In the genomic region with DNA sequence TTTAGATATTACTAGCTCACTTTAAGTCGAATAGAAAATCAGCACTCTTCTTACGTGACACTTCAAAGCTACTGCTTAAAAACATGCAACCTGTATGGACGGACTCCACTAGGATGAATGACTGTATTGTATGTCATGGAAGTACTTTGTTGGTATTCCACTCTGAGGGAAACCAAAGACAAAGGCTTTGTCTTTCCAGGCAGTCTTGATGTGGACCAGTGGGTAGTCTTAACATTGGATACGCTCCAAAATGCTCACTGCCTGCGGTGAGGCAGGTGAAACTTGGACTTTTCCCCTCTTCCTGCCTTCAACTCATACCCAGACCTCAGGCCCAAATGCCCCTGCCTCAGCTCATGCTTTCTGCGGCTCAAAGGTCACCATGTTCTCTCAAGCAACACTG, we compare ENCODE assay signal across 27 mouse cellular contexts. TPM values are rescaled to one million over a fixed set of nuclear protein-coding genes. Genes with fewer than 3 reads are reported as not detected.
DNase-seq lines count a peak whose midpoint lies in the region; ATAC-seq and TF ChIP-seq lines count a peak whose summit lies in the region.
"Had no signal": no experiment of that assay in that cellular context is flagged by ENCODE, and none has a peak within 500 bp of the region (broad histone marks: within the 10 kb centered on the region; RNA-seq: fewer than 3 reads in every experiment).

No protein-coding gene starts in this region.

- no peak overlapping the region for H3K4me3 ChIP-seq in intestine, postnatal 0 days (ENCODE audit: low read depth, low read length)
- no peak overlapping the region for H3K4me3 ChIP-seq in intestine, embryonic 15.5 days (replicated peaks)
- H3K4me3 ChIP-seq in lung, embryonic 14.5 days (ENCODE audit: low read depth, low read length) = no peak overlapping the region
- no peak overlapping the region for H3K4me3 ChIP-seq in brown adipose tissue, adult 24 weeks (ENCODE audit: insufficient read depth, low read depth, low read length)
- no peak overlapping the region for H3K4me3 ChIP-seq in embryonic facial prominence, embryonic 14.5 days (ENCODE audit: low read depth, low read length)
- H3K4me3 ChIP-seq: embryonic facial prominence, embryonic 13.5 days; forebrain, embryonic 10.5 days; forebrain, embryonic 13.5 days; heart, embryonic 12.5 days; heart, embryonic 15.5 days; hindbrain, embryonic 10.5 days; hindbrain, embryonic 13.5 days had no signal

- no peaks in the 10 kb centered on the region for H3K27me3 ChIP-seq in intestine, postnatal 0 days (replicated peaks; ENCODE audit: control insufficient read depth, insufficient read depth, low read length)
- no peaks in the 10 kb centered on the region for H3K27me3 ChIP-seq in intestine, embryonic 15.5 days (replicated peaks)
- H3K27me3 ChIP-seq in lung, embryonic 14.5 days (ENCODE audit: insufficient read depth, low read length) = no peaks in the 10 kb centered on the region
- H3K27me3 ChIP-seq in embryonic facial prominence, embryonic 14.5 days (replicated peaks; ENCODE audit: control insufficient read depth, insufficient read depth, low read length) = no peaks in the 10 kb centered on the region
- H3K27me3 ChIP-seq: embryonic facial prominence, embryonic 13.5 days; forebrain, embryonic 13.5 days; heart, embryonic 12.5 days; heart, embryonic 15.5 days; hindbrain, embryonic 13.5 days had no signal

- no peaks in the 10 kb centered on the region for H3K36me3 ChIP-seq in intestine, postnatal 0 days (ENCODE audit: control insufficient read depth, insufficient read depth)
- no peaks in the 10 kb centered on the region for H3K36me3 ChIP-seq in intestine, embryonic 15.5 days
- H3K36me3 ChIP-seq in lung, embryonic 14.5 days (ENCODE audit: insufficient read depth) = no peaks in the 10 kb centered on the region
- H3K36me3 ChIP-seq in embryonic facial prominence, embryonic 14.5 days (ENCODE audit: control insufficient read depth, insufficient read depth, low read length) = no peaks in the 10 kb centered on the region
- H3K36me3 ChIP-seq: embryonic facial prominence, embryonic 13.5 days; forebrain, embryonic 10.5 days; heart, embryonic 12.5 days; heart, embryonic 15.5 days; hindbrain, embryonic 10.5 days; hindbrain, embryonic 13.5 days had no signal

- no peaks in the 10 kb centered on the region for H3K9me3 ChIP-seq in intestine, postnatal 0 days (ENCODE audit: control insufficient read depth)
- H3K9me3 ChIP-seq in intestine, embryonic 15.5 days = no peaks in the 10 kb centered on the region
- H3K9me3 ChIP-seq in lung, embryonic 14.5 days (ENCODE audit: low read depth, low read length) = no peaks in the 10 kb centered on the region
- no peaks in the 10 kb centered on the region for H3K9me3 ChIP-seq in embryonic facial prominence, embryonic 14.5 days (ENCODE audit: control insufficient read depth, low read length)
- H3K9me3 ChIP-seq: embryonic facial prominence, embryonic 13.5 days; forebrain, embryonic 10.5 days; forebrain, embryonic 13.5 days; heart, embryonic 12.5 days; heart, embryonic 15.5 days; hindbrain, embryonic 10.5 days; hindbrain, embryonic 13.5 days had no signal

- ATAC-seq in intestine, postnatal 0 days = peak; percentile 38; the same call in 1 of the 2 replicates
- ATAC-seq in intestine, embryonic 15.5 days = no peak
- ATAC-seq in lung, embryonic 14.5 days (ENCODE audit: insufficient read depth) = no peak
- peak; percentile 62; the same call in 1 of the 2 replicates for ATAC-seq in embryonic facial prominence, embryonic 14.5 days (ENCODE audit: low read depth)
- ATAC-seq: activated CD4-positive, CD25-positive, alpha-beta regulatory T cell, adult 4 months; forebrain, embryonic 13.5 days; forebrain, embryonic 16.5 days; hindbrain, embryonic 16.5 days had no signal

- H3K4me1 ChIP-seq in intestine, postnatal 0 days (replicated peaks; ENCODE audit: control insufficient read depth, insufficient read depth, low read length) = peaks cover 5% of the 10 kb centered on the region; the same call in 1 of the 2 replicates
- no peaks in the 10 kb centered on the region for H3K4me1 ChIP-seq in intestine, embryonic 15.5 days (replicated peaks)
- H3K4me1 ChIP-seq in lung, embryonic 14.5 days (ENCODE audit: insufficient read depth) = no peaks in the 10 kb centered on the region
- H3K4me1 ChIP-seq in brown adipose tissue, adult 24 weeks (ENCODE audit: control insufficient read depth, insufficient read depth, insufficient read length, low read length) = peaks cover 15% of the 10 kb centered on the region
- no peaks in the 10 kb centered on the region for H3K4me1 ChIP-seq in embryonic facial prominence, embryonic 14.5 days (ENCODE audit: control insufficient read depth, insufficient read depth, low read length)
- H3K4me1 ChIP-seq: forebrain, embryonic 10.5 days; forebrain, embryonic 13.5 days; heart, embryonic 12.5 days; heart, embryonic 15.5 days; hindbrain, embryonic 13.5 days had no signal

- no peak overlapping the region for H3K27ac ChIP-seq in intestine, postnatal 0 days (ENCODE audit: low read depth, low read length)
- H3K27ac ChIP-seq in intestine, embryonic 15.5 days = no peak overlapping the region
- no peak overlapping the region for H3K27ac ChIP-seq in lung, embryonic 14.5 days (ENCODE audit: low read depth)
- H3K27ac ChIP-seq in brown adipose tissue, adult 24 weeks (replicated peaks; ENCODE audit: low read depth, low read length) = peak overlapping the region; percentile 19; the same call in 1 of the 2 replicates
- H3K27ac ChIP-seq in embryonic facial prominence, embryonic 14.5 days (replicated peaks; ENCODE audit: low read depth, low read length) = no peak overlapping the region
- H3K27ac ChIP-seq: embryonic facial prominence, embryonic 13.5 days; forebrain, embryonic 10.5 days; forebrain, embryonic 13.5 days; heart, embryonic 15.5 days; hindbrain, embryonic 10.5 days; hindbrain, embryonic 13.5 days had no signal

- H3K9ac ChIP-seq in intestine, postnatal 0 days (ENCODE audit: low read depth, low read length) = no peak overlapping the region
- no peak overlapping the region for H3K9ac ChIP-seq in intestine, embryonic 15.5 days
- no peak overlapping the region for H3K9ac ChIP-seq in lung, embryonic 14.5 days
- no peak overlapping the region for H3K9ac ChIP-seq in embryonic facial prominence, embryonic 14.5 days (ENCODE audit: low read depth, low read length)
- H3K9ac ChIP-seq: embryonic facial prominence, embryonic 13.5 days; forebrain, embryonic 13.5 days; heart, embryonic 12.5 days; heart, embryonic 15.5 days; hindbrain, embryonic 13.5 days had no signal

- no peak overlapping the region for H3K4me2 ChIP-seq in intestine, postnatal 0 days (replicated peaks; ENCODE audit: low read depth)
- H3K4me2 ChIP-seq in intestine, embryonic 15.5 days (replicated peaks) = no peak overlapping the region
- no peak overlapping the region for H3K4me2 ChIP-seq in lung, embryonic 14.5 days
- H3K4me2 ChIP-seq in embryonic facial prominence, embryonic 14.5 days (ENCODE audit: low read depth, low read length) = no peak overlapping the region
- H3K4me2 ChIP-seq: embryonic facial prominence, embryonic 13.5 days; forebrain, embryonic 13.5 days; heart, embryonic 12.5 days; heart, embryonic 15.5 days; hindbrain, embryonic 13.5 days had no signal

- DNase-seq in lung, embryonic 14.5 days = peak; percentile 39
- no peak for DNase-seq in lung, postnatal 25 days (ENCODE audit: low spot score)
- DNase-seq in embryonic facial prominence, embryonic 14.5 days (ENCODE audit: low spot score) = peak; percentile 34
- no peak for DNase-seq in B cell, adult 2 months
- DNase-seq in urinary bladder, postnatal 10 days (ENCODE audit: low spot score) = no peak
- DNase-seq: adrenal gland, adult 8-10 months; adrenal gland, postnatal 25 days; cerebellum, adult 18-20 months; cerebellum, adult 9-10 months; cerebellum, postnatal 14 days; gastrocnemius, postnatal 10 days; gastrocnemius, postnatal 36 days; heart, postnatal 10 days; heart, postnatal 36 days had no signal

- WGBS in intestine, postnatal 0 days = 79% methylated on average over 6 of the region's 6 CpGs
- WGBS in intestine, embryonic 15.5 days = 79% methylated on average over 6 of the region's 6 CpGs
- WGBS in lung, embryonic 14.5 days = 61% methylated on average over 6 of the region's 6 CpGs
- 66% methylated on average over 6 of the region's 6 CpGs for WGBS in embryonic facial prominence, embryonic 14.5 days

- TF ChIP-seq CTCF in intestine, postnatal 0 days (IDR thresholded peaks at IDR 0.05; ENCODE audit: low read depth) = no peak
- no peak for TF ChIP-seq CTCF in lung, embryonic 14.5 days (IDR thresholded peaks at IDR 0.05; ENCODE audit: low read depth)

RNA-seq across cellular contexts. Expression of a gene that starts 41.4 kb away (rescaled TPM):
- polyA plus RNA-seq in intestine, postnatal 0 days (2015; fragmentation: Nextera tagmentation; extraction: Ambion mirVana) = 13.8 and 15.1 TPM in 2 replicates
- 15.6 and 18.1 TPM in 2 replicates for polyA plus RNA-seq in intestine, embryonic 15.5 days (2015; fragmentation: Nextera tagmentation; extraction: Ambion mirVana)
- 14.7 and 15.0 TPM in 2 replicates for polyA plus RNA-seq in lung, embryonic 14.5 days (2014; fragmentation: Nextera tagmentation; extraction: Ambion mirVana)
- 14.1 and 14.8 TPM in 2 replicates for polyA plus RNA-seq in brown adipose tissue, adult 24 weeks (2012; ENCODE audit: insufficient read depth, insufficient read length, missing spikeins)
- 9.4 and 11.5 TPM in 2 replicates for polyA plus RNA-seq in embryonic facial prominence, embryonic 14.5 days (2014; fragmentation: Nextera tagmentation; extraction: Ambion mirVana)

Comparison
In these comparisons a context has a peak if more than half of its experiments do, and no peak if none do; other contexts are left out.
1. ATAC-seq: peak in intestine, postnatal 0 days (single experiment) and embryonic facial prominence, embryonic 14.5 days (single experiment); none in intestine, embryonic 15.5 days (single experiment) and lung, embryonic 14.5 days (single experiment).
2. DNase-seq: peak in lung, embryonic 14.5 days (single experiment) and embryonic facial prominence, embryonic 14.5 days (single experiment); none in lung, postnatal 25 days (single experiment), B cell, adult 2 months (0 of 2) and urinary bladder, postnatal 10 days (single experiment).